Comparison of ENCODE assay signal across 10 mouse cellular contexts in genomic region chr16:22389146-22389911, GRCm38 (mm10). TPM values are rescaled to one million over a fixed set of nuclear protein-coding genes. Genes with fewer than 3 reads are reported as not detected.
DNase-seq lines count a peak whose midpoint lies in the region; ATAC-seq and TF ChIP-seq lines count a peak whose summit lies in the region.
"Had no signal": no experiment of that assay in that cellular context is flagged by ENCODE, and none has a peak within 500 bp of the region (broad histone marks: within the 10 kb centered on the region; RNA-seq: fewer than 3 reads in every experiment).

No protein-coding gene starts in this region.

- TF ChIP-seq POLR2A in heart, adult 2 months (IDR thresholded peaks at IDR 0.05; ENCODE audit: insufficient read depth, low read depth, low read length) = no peak

- H3K27me3 ChIP-seq in heart, embryonic 12.5 days (replicated peaks) = no peaks in the 10 kb centered on the region
- no peaks in the 10 kb centered on the region for H3K27me3 ChIP-seq in heart, adult 2 months (ENCODE audit: control insufficient read depth, insufficient read depth, low read length)
- no peaks in the 10 kb centered on the region for H3K27me3 ChIP-seq in forebrain, embryonic 15.5 days
- H3K27me3 ChIP-seq: intestine, embryonic 15.5 days had no signal

- no peak for TF ChIP-seq EP300 in heart, adult 2 months (IDR thresholded peaks at IDR 0.05; ENCODE audit: insufficient read depth, low read depth, low read length)

- H3K4me3 ChIP-seq in heart, embryonic 12.5 days = no peak overlapping the region
- no peak overlapping the region for H3K4me3 ChIP-seq in heart, adult 2 months
- H3K4me3 ChIP-seq in forebrain, embryonic 15.5 days = no peak overlapping the region
- H3K4me3 ChIP-seq: intestine, embryonic 15.5 days had no signal

- 0 out of 2 replicates have a peak, but pooled peaks cover 9% of the 10 kb centered on the region for H3K4me1 ChIP-seq in heart, embryonic 12.5 days (replicated peaks)
- H3K4me1 ChIP-seq in heart, adult 2 months (ENCODE audit: control insufficient read depth, insufficient read depth, low read length) = no peaks in the 10 kb centered on the region
- H3K4me1 ChIP-seq in forebrain, embryonic 15.5 days = peaks cover 17% of the 10 kb centered on the region

- intact Hi-C loops in heart, adult 2 months (cut with DNase I) = no loop called here

- no peak overlapping the region for H3K4me2 ChIP-seq in heart, embryonic 12.5 days
- no peak overlapping the region for H3K4me2 ChIP-seq in forebrain, embryonic 15.5 days (replicated peaks)
- H3K4me2 ChIP-seq: intestine, embryonic 15.5 days had no signal

- no peak for TF ChIP-seq CTCF in heart, adult 2 months (IDR thresholded peaks at IDR 0.05)

- no peak for DNase-seq in heart, adult 2 months
- peak; percentile 65 for DNase-seq in right cerebral cortex, adult 18-20 months
- no peak for DNase-seq in right cerebral cortex, postnatal 25 days
- peak; percentile 42 to 51 for DNase-seq in right cerebral cortex, postnatal 36 days (ENCODE audit: low spot score in 2 of 2)
- DNase-seq in spleen, postnatal 10 days (ENCODE audit: low spot score in 2 of 2) = no peak
- no peak for DNase-seq in cerebellum, adult 9-10 months

- WGBS in heart, embryonic 12.5 days = 67% methylated on average over 13 of the region's 13 CpGs
- WGBS in heart, adult 2 months = 80% methylated on average over 13 of the region's 13 CpGs
- WGBS in forebrain, embryonic 15.5 days = 52% methylated on average over 13 of the region's 13 CpGs

- H3K79me2 ChIP-seq in heart, adult 2 months (replicated peaks; ENCODE audit: control insufficient read depth, insufficient read depth, low read length) = no peaks in the 10 kb centered on the region

- no peak overlapping the region for H3K27ac ChIP-seq in heart, embryonic 12.5 days (ENCODE audit: poor library complexity, severe bottlenecking)
- H3K27ac ChIP-seq in heart, adult 2 months = no peak overlapping the region
- peak overlapping the region; percentile 80 for H3K27ac ChIP-seq in forebrain, embryonic 15.5 days (replicated peaks)
- H3K27ac ChIP-seq: intestine, embryonic 15.5 days; liver, embryonic 14.5 days had no signal

- H3K9ac ChIP-seq in heart, embryonic 12.5 days = no peak overlapping the region
- no peak overlapping the region for H3K9ac ChIP-seq in heart, adult 2 months (ENCODE audit: low read depth, low read length)
- no peak overlapping the region for H3K9ac ChIP-seq in forebrain, embryonic 15.5 days (replicated peaks)
- H3K9ac ChIP-seq: intestine, embryonic 15.5 days; liver, embryonic 14.5 days had no signal

- ATAC-seq in heart, embryonic 12.5 days (ENCODE audit: insufficient number of reproducible peaks, low FRiP score) = peak; percentile 48; the same call in 1 of the 2 replicates
- ATAC-seq in forebrain, embryonic 15.5 days (replicated peaks) = peak; percentile 87

- H3K9me3 ChIP-seq in heart, embryonic 12.5 days (replicated peaks) = no peaks in the 10 kb centered on the region
- H3K9me3 ChIP-seq in forebrain, embryonic 15.5 days = no peaks in the 10 kb centered on the region
- H3K9me3 ChIP-seq: intestine, embryonic 15.5 days had no signal

- H3K36me3 ChIP-seq in heart, embryonic 12.5 days = peaks cover 35% of the 10 kb centered on the region
- no peaks in the 10 kb centered on the region for H3K36me3 ChIP-seq in heart, adult 2 months (ENCODE audit: control insufficient read depth, insufficient read depth, low read length)
- H3K36me3 ChIP-seq in forebrain, embryonic 15.5 days = 0 out of 2 replicates have a peak, but pooled peaks cover 3% of the 10 kb centered on the region
- H3K36me3 ChIP-seq: intestine, embryonic 15.5 days had no signal

RNA-seq across cellular contexts. Expression of gene Etv5, which starts 50.2 kb away (rescaled TPM):
- 23.8 and 29.6 TPM in 2 replicates for polyA plus RNA-seq in heart, embryonic 12.5 days (2016; fragmentation: Nextera tagmentation; extraction: Ambion mirVana)
- total RNA-seq in heart, adult 2 months (2021) = 1 to 10 TPM; 6.9 to 10.0 TPM
- polyA plus RNA-seq in heart, adult 2 months (2012; rRNA removed) = 12.0 and 12.9 TPM in 2 replicates
- 24.7 and 27.2 TPM in 2 replicates for polyA plus RNA-seq in forebrain, embryonic 15.5 days (2015; fragmentation: Nextera tagmentation; extraction: Ambion mirVana)

Comparison
In these comparisons a context has a peak if more than half of its experiments do, and no peak if none do; other contexts are left out.
1. DNase-seq: peak in right cerebral cortex, adult 18-20 months (single experiment) and right cerebral cortex, postnatal 36 days (2 of 2); none in heart, adult 2 months (0 of 2), right cerebral cortex, postnatal 25 days (single experiment), spleen, postnatal 10 days (0 of 2) and cerebellum, adult 9-10 months (single experiment).